Mouse (Mus musculus) lung, embryonic 15.5 days (tissue): ENCODE measurements at regions not wholly inside any gene's neighbourhood (a gene's known extent, or its start where the extent isn't known, plus 50 kb on each side); places are given as distances from the start of the nearest gene placed in this dataset.

ENCODE experiments used
- ATAC-seq: fragments of 200-750 bp; cut with Nextera tagmentation; 2 replicates; pipeline ENCODE4 v1.8.0; 2017; ENCODE audit warnings: moderate number of reproducible peaks, borderline replicate concordance; ENCODE audit not compliant: low FRiP score, low TSS enrichment; ENCODE audit errors: extremely low read depth
- H3K27ac ChIP-seq: fragments of 300-500 bp; sonication (generic); 2 replicates; pipeline ENCODE4 v1.5.1; 2015; ENCODE audit warnings: moderate library complexity, mild to moderate bottlenecking, inconsistent platforms
- H3K27me3 ChIP-seq: fragments of 300-500 bp; sonication (generic); 2 replicates; pipeline ENCODE4 v1.6.1; 2015; ENCODE audit warnings: inconsistent platforms
- H3K36me3 ChIP-seq: fragments of 300-500 bp; sonication (generic); 2 replicates; pipeline ENCODE4 v1.6.1; 2015; ENCODE audit warnings: inconsistent platforms
- H3K4me1 ChIP-seq: fragments of 300-500 bp; sonication (generic); 2 replicates; pipeline ENCODE4 v1.6.1; 2015; ENCODE audit warnings: inconsistent platforms
- H3K4me2 ChIP-seq: fragments of 300-500 bp; sonication (generic); 2 replicates; pipeline ENCODE4 v1.6.1; 2015; ENCODE audit warnings: inconsistent platforms, mild to moderate bottlenecking, moderate library complexity
- H3K4me3 ChIP-seq: fragments of 300-500 bp; sonication (generic); 2 replicates; pipeline ENCODE4 v1.5.1; 2015; ENCODE audit warnings: mild to moderate bottlenecking, inconsistent platforms
- H3K9ac ChIP-seq: fragments of 300-500 bp; sonication (generic); 2 replicates; pipeline ENCODE4 v1.6.1; 2015; ENCODE audit warnings: inconsistent platforms
- H3K9me3 ChIP-seq: fragments of 300-500 bp; sonication (generic); 2 replicates; pipeline ENCODE4 v1.6.1; 2016; ENCODE audit warnings: inconsistent platforms
- WGBS: fragments of 180-500 bp; shearing (Covaris S2); methylation state at CpG from one replicate; pipeline ENCODE4 v1.1.7; 2015; 5-methylcytosine and 5-hydroxymethylcytosine counted together

DNA sequence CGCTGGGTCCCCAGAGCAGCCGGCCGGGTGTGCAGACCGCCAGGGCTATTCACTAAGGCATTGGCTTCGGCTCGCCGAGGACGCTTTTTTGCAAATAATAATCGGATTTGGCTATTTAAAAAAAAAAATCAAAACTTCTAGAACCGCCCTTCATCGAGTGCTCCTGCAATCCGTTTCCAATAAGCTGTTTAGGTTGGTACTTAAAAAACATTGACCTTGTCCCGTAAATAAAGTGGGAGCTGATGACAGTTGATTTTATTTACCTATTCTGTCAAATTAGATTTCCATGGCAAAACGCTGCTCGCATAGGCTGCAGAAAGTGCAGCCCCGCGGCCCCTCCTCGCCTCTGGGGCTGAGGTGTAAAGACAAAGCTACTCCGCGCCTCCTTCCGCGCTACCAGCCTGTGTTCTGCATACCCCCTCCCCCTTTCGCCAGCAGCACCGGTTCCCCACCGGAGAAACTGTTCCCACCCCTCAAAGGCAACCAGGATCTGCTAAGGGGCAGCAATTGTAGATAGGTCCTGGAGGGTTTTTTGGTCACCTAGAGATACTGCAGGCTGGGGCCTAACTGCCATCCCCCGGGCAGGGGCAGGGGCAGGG, 78.0 kb upstream of the Tbca start:
- no peak overlapping the region for H3K27ac ChIP-seq
- peak overlapping the region; percentile 43 for H3K4me2 ChIP-seq
- H3K9me3 ChIP-seq: no peaks in the 10 kb centered on the region
- WGBS: 1% methylated on average over 26 of the region's 26 CpGs
- peaks cover 11% of the 10 kb centered on the region for H3K4me1 ChIP-seq
- peaks cover 93% of the 10 kb centered on the region for H3K27me3 ChIP-seq
- H3K4me3 ChIP-seq: peak overlapping the region; percentile 23
- no peaks in the 10 kb centered on the region for H3K36me3 ChIP-seq
- ATAC-seq: no peak
- H3K9ac ChIP-seq: no peak overlapping the region

DNA sequence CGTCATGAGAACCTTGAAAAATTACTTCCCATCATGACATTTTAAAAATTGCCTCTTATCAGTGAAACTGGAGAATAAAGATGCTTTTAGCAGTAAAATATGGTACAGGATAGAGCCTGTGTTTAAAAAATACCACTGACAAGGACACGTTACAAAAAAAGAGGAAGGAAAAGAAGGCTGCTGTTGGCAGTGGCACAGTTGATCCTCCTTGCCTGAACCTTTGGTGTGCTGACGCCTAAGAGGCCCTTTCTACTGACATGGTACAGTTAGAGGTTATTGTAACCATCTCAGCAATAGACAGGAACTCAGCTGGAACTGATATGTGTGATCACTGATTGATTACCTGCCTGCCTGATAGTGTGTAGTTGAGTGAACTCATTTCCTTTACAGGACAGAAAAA, 75.3 kb upstream of the Tbca start:
- Histone ChIP-seq H3K27ac (no peak overlapping the region), H3K36me3 (no peaks in the 10 kb centered on the region), H3K9ac (no peak overlapping the region), H3K27me3 (peaks cover 66% of the 10 kb centered on the region), H3K4me1 (peaks cover 11% of the 10 kb centered on the region), H3K9me3 (no peaks in the 10 kb centered on the region), H3K4me3 (no peak overlapping the region), H3K4me2 (no peak overlapping the region)
- no peak for ATAC-seq
- WGBS: 39% methylated on average over 3 of the region's 3 CpGs

DNA sequence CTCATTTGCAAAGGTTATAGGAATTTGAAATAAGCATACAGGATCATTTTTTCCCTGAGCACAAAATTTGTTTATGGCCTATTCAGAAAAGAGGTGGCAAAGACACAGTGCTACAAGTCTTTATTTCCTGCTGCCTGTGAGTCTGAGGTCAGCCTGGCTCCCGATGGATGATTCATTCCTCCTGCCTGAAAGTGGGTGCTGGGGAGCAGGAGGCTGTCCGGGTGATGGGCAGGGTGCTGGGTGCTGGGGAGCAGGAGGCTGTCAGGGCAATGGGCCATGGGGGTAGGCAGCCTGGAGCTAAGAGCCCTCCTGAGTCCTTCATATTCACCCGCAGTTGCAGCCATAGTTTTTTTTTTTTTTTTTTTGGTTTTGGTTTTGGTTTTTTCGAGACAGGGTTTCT, 67.1 kb upstream of the Tbca start:
- 74% methylated on average over 4 of the region's 4 CpGs for WGBS
- Histone ChIP-seq H3K4me1 (no peaks in the 10 kb centered on the region), H3K4me2 (no peak overlapping the region), H3K9me3 (no peaks in the 10 kb centered on the region), H3K27ac (no peak overlapping the region), H3K4me3 (no peak overlapping the region), H3K9ac (no peak overlapping the region), H3K27me3 (no peaks in the 10 kb centered on the region), H3K36me3 (no peaks in the 10 kb centered on the region)
- no peak for ATAC-seq
